Mouse (Mus musculus) kidney, adult 11 months (tissue): ENCODE measurements around the gene Farsb.

ENCODE experiments used
- DNase-seq: peaks from one replicate; pipeline ENCODE4 v3.0.0; 2022

Gene Farsb

DNA sequence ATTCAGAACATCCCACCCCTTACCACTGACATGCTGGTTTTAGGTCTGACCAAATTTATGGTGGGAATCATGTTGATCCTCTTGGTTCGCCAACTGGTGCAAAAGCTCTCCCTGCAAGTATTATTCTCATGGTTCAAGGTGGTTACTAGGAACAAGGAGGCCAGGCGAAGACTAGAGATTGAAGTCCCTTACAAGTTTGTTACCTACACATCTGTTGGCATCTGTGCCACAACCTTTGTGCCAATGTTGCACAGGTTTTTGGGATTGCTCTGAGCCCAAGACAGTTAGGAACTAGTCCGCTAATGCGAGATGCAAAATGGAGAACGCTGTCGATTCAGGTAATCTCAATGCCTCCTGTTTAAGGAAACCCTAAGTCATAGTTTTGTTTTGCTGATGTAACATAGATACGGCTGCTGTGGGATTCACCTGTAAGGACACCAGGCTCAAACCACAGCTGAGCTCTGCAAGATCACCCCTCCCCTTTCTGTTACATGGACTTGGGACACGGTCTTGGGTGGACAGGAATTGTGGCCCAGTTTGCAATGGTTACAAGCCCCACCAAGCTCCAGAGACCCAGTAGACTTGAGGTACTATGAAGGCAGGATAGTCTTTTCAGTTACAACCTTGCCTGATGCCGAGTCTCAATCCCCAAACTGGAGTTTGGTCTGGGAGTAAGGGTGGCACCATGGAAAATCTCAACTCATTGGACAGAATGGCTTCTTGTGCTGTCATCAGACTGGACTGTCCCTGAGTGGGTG lies 71.4 kb downstream of the Farsb start:
- no peak for DNase-seq

DNA sequence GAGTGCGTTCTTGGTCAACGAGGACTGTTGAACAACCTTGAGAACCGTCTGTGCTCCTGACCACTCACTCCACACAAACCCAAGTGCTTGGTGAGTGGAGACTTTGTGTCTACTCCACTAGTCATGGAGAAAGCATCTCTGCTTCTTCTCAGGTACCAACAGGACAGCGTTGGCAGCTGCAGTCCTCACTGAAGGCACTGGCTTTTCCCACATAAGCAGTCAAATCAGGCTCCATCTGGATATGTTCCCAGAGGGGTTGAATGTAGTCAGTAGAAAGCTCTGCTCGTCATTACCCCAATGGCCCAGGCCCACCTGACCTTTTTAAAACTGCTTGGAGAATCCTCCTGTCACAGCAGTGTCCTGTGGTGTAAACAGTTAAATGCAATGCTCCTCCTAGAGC lies 74.3 kb downstream of the Farsb start:
- no peak for DNase-seq

DNA sequence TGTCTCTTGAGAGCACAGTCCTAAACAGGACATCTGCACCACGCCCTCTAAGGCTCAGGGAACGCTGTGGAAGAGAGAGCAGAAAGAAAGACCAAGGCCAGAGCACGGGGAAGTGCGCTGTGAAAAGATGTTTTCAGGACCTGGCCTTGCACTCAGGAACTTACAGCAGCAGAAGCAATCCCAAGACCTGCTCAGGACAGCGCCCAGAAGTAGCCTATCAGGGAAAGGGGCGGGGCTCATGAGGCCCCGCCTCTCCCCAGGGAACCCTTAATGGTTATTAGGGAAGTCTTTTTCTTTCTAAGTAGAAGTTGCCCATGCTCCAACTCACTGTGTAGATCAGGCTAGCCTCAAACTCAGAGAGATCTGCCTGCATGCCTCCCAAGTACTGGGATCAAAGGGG lies 76.0 kb downstream of the Farsb start:
- no peak for DNase-seq

DNA sequence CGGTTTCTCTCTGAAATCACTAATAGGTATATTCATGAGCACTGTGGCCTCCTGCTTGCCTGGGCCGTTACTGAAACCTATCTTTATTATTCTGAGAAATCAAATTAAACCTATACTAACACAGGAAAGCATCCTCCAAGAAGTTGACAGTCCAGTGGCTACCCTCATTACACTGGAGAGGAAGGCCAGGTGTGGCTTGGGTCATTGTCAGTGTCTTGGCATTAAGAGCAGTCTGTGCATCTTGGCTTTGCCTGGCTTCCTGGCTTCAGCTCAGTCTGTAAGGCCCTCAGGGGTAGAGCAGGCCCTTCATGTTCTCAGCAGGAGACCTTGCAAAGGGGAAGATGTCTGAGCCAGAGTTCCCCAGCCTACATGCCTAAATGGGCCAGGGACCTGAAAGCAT lies 79.3 kb downstream of the Farsb start:
- no peak for DNase-seq

DNA sequence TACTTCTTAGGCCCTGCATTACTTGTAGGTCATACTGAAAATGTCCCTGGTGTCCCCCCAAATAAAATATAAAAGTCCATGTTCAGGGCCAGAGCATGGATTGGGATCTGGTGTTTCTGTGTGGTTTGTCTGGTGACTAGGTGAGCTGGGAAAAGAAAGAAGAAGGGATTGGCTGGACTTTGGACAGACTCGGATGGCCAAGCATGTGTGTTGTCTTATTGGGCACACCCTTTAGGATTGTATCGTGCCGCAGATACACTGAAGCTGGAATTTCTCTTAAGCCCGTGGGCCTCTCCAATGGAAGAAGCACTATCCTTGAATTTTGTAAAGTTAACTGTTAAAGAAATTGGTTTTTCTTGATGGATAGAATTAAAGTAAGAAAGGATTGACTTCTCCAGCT lies 87.3 kb downstream of the Farsb start:
- DNase-seq: no peak

DNA sequence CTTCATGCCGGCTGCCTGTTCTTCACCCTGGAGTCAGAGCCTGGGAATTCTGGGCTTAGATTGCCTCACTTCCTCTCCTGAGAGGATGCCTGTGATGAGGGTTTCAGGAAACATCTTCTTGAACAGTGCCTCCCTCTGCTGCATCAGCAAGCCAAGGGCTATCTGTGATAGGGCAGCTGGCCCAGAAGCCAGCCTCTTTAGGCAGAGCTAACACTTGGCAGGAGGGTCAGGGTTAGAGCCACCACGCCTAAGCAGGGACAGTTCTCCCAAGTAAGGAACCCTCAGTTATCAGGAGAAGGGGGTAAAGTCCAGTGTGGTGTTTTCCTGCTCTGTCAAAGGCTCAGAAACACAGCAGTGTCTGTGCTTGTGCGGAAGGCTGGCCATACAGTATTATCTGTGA lies 88.9 kb downstream of the Farsb start:
- DNase-seq: no peak

DNA sequence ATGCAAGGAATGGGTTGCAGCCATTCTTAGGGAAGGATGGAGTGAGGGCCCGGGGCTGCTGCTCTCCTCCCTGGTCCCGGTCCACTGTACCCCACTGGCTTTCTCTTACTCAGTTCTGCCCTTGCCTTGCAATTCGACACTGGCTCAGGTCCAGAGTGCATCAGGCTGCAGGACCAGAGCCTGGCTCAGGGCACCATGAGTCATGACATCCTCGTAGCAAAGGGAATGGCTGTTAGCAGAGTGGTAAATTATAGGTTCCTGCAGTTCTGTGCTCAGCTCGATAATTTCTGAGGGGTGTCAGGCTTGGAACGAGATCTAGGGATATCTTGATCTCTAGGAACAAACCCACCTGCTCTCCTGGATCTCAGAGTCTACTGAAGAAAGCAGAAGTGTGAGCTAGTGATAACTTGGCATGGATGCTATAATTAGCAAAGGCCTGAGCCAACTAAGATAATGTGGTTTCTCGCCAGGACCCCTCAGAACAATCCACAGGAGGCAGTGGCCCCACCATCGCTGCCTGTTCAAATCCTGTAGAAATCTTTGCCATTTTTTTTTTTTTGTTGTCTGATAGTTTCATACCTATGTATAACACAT lies 92.3 kb downstream of the Farsb start:
- DNase-seq: no peak

DNA sequence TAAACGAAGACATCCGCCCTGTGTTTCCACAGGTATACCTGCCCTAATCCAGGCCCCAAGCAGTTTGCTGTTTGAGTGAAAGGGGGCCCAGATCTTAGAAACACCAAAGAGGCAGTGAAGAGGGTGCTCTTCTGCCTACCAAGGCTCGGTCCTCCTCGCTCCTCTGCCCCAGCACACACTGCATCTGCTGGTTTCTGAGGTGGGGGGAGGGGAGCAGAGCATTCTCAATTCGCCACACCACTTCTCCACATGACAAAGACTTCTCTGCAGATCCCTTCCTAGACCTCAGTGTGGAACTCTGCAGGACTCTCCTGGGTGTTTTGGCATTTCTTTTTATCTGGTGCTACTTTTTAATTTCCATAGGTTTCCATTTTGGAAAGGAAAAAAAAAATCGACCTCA lies 93.0 kb downstream of the Farsb start:
- no peak for DNase-seq

DNA sequence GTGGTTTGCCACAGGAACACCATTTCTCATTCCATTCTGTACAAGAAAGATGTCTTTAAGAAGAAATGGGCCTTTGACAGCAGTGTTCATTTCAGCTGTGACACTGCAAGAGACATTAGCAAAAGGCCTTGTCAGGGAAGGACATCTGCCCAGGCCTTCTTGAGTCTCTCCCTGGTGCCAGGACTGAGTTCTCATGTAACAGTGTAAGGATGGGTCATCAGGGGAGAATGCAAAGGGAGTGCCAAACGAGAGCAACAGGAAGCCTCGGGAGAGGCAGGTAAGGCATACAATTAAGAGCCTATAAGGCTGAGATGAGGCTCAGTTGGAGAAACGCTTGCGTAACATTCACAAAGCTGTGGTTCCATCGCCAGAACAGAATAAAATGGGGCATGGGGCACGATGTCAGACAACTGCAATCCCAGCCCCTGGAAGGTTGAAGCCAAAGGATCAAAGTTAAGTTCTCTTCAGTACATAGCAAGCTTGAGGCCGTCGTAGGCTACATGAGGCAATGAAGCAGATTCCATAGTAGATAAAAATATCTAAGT lies 93.4 kb downstream of the Farsb start:
- DNase-seq: no peak

DNA sequence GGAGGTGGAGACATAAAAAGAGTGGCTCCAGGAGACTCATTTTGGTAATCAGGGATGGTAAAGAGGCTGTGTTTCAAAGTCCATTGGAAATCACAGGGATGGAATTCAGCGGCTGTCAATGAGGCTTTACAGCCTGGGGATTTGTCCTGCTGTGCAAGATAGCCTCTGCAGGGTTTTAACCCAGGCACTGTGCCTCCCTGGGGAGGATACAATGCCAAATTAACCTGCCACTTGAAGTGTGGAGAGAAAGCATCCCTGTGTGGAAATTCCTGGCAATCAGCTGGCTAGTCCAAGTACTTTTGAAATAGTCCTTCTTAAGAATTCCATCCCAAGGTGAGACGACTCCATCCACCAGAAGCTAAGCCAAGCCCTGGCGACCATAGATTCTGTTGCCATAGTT lies 99.8 kb downstream of the Farsb start:
- no peak for DNase-seq

DNA sequence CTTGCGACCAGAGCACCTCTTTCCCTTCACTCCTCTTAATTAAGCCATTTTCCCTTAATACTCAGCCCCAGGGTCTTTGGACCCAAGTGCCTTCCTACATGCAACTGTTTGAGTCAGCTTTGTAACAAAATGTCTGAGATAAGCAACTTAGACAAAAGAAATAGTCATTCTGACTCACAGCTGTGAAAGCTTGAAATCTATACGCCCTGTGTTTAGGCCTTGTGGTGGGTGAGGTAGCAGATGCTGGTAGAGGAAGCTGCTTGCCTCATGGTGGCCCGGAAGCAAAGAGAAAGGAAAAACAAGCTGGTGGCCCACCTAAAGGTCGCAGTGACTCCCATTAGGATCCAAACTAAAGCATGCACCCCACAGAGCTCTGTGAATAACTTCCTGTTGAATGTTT lies 100.8 kb downstream of the Farsb start:
- DNase-seq: no peak

DNA sequence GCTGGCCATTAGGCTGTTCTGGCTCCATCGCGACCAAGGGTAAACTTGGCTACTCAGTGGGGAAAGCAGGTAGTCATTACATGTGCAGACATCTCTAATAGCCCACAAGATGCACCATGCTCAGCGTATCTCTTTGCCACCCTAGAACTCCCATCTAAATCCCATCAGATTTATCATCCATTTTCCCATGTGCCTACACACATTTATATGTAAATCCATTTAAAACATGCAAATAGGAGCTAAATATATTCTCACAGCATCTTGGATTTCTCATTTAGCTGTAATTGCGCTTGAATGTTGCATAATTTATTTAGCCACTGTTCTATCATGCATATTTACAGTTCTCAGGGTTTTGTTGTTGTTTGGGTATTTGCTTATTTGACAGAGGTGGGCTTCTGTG lies 107.7 kb downstream of the Farsb start:
- DNase-seq: no peak

DNA sequence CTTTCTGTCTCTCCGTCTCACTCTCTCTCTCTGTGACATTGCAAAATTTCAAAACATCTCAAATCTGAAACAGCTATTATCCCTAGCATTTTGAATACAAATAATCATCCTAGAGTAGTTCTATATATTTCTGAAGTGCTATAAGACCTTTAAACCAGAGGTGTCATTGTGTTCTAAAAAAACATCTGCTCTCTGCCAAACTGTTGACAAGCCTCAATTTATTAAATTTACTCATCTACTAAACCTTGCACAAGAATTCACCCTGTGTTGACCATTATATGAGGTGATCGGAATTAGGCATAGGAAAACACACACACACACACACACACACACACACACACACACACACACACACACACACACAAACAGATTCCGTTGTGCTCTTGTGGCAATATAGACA lies 113.6 kb downstream of the Farsb start:
- DNase-seq: no peak

DNA sequence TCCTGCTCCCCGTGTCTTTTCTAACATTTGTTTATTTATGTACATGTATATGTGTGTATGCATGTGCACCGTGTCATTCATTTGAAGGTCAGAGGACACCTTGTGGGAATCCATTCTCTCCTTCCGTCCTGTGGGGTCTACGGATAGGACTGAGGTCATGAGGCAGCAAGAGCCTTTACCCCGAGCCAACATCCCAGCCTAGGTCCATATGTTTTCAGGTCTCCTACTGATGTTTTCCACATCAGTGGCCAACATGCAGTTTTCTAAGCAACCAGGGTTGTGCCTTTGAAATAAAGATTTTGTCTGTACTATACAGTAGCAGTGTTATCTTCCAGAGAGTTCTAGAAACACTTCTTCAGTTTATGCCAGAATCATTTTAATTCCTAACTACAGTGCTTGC lies 114.9 kb downstream of the Farsb start:
- no peak for DNase-seq

DNA sequence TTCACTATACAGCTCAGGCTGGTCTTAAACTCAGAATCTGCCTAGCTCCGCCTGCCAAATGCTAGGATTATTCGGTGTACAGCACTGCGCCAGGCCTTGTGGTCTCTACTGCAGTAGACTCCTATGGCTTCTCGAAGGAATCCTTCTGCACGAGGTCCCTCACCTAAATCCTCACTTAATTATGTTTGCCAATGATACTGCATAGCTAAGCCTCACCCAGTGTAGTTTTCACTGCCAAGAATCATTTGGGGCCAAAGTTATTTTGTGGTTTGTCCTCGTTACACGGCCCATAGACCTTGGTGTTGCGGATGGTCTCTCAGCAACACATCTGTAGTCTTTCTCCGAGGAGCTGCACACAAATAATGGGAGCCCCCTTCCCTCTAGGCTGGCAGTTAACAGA lies 116.4 kb downstream of the Farsb start:
- no peak for DNase-seq

DNA sequence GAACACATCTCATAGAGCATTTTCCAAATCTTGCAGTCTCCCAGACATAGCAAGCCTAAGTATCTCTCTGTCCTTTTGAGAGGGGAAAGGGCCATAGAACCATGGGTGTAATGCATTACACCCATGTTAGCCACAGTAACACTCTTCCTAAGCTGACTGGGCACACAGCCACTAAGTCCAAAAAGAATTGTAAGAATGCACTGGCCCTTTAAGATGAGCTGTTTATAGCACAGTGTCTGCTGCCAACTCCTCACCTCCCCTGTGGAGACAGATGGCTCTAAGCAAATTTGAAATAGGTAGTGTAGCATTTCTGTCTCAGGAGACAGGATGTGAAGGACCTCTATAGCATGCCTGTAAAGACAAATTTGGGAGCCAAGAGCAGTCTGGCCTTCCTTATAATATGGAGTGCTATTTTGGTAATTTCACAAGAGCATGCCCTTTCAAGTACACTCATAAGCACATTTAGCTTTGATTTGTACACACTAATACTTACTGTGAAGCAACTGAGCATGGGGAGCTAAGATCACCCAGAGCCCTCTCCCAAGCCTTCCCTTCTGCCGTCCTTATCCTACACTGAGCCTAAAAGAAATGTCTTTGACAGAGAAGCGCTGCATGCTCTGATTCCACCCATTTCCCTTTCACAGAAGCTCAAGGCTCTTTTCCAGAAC lies 117.0 kb downstream of the Farsb start:
- DNase-seq: no peak

DNA sequence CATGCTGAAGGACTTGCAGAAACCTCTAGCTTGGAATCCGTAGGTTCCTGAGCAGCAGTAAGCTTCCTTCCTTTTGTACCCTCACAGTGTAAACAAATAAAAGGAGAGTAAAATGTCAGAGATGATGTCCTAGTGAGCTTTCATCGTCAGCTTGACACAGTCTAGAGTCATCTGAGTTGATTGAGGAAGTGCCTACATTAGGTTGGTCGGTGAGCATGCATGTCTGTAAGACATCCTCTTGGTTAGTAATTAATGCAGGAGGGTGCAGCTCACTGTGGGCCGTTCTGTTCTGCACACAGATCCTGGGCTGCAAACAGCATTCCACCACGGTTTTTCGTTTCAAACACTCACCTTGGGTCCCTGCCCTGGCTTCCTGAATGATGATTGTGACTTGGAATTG lies 118.6 kb downstream of the Farsb start:
- DNase-seq: no peak
